Mouse (Mus musculus): ENCODE data around the gene Evl.

- TF ChIP-seq POLR2A (IDR thresholded peaks at IDR 0.05; ENCODE audit: low read depth, low read length) (no peak), CTCF (IDR thresholded peaks at IDR 0.05; ENCODE audit: borderline replicate concordance, insufficient read depth, low read length) (no peak)
Measured at GRCm38 (mm10) chr12:108722464-108722863, 167.9 kb downstream of the Evl start.
